Mouse (Mus musculus): Measurements from ENCODE around the gene Akr1c14.
"Not testable (repeated sequence)": the region's sequence is repeated elsewhere in the genome, so short reads cannot be mapped to it uniquely, and the experiment has no call there.

Gene Akr1c14

DNA sequence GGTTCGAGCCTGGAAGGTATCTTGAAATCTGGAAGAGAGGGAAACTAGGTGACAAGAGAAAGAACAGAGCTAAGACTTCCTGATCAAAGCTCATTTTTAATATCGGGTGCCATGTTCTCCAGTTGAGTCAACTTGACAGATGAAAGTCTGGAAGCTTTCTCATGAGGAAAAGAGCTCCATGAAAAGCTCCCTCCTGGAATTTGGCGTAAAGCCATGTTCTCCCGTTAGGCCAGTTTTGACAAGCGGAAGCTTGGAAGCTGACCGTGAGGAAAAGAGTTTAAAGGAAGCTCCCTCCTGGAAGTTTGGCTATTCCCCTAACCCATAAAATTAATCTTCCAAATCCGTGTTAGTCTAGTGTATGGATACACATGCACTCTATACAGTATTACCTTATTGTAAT is 74.3 kb downstream of the Akr1c14 start:
- DNase-seq (ENCODE audit: low read depth, low spot score): no peak

DNA sequence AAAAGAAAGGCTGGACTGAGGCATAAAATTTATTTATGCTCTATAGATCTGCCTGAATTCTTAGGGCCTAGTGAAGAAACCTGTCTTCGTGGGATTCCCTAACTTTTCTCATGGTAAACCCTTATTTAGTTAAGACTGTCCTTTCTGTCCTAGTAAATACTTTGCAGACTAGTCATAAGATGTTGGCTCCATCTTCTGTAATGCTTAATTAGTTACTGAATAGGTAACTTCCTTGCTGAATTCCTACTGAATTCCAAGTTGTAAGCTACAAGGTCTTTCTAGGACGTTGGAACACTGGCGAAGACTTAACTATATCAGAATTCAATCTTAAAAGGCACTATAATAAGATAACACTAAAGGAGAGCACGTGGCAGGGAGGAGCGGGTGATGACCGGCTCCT is 75.7 kb downstream of the Akr1c14 start:
- not testable (repeated sequence) for DNase-seq (ENCODE audit: low read depth, low spot score)

DNA sequence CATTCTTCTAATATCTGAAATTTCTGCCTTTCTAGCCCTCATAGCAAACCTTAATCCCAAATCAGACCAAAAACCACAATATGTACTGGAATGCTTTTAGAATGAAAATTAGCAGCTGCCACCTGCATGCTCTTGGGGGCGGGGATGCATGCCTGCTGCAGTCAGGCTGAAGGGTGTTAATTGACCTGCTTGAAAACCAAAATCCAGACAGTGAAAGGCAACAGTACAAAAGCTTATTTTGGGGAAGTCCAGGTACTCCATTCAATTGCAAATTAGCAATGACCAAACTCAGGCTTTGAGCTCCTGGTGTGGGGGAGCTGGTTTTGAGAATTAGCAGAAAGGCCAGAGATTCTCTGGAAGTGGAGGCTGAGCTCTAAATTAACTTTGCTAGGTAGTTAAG is 77.0 kb downstream of the Akr1c14 start:
- not testable (repeated sequence) for DNase-seq (ENCODE audit: low read depth, low spot score)

DNA sequence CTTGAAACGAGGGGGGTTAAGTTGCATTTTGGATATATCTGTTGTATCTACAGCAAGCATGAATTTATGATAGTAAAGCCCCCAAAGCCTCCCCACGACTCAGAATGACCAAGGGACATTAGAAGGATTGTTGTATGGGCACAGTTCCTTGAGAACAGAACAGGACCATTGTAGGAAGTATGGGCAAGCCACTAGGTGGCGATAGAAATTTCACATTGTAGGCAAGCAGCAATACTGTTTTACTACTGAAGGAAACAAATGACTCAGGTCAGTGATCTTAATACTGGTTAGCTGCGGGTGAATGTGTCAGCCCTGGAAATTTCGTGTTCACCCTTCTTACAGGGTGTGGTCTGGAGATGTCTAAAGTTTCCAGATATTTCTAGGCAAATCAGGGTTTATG is 80.3 kb downstream of the Akr1c14 start:
- no peak for DNase-seq (ENCODE audit: low read depth, low spot score)

DNA sequence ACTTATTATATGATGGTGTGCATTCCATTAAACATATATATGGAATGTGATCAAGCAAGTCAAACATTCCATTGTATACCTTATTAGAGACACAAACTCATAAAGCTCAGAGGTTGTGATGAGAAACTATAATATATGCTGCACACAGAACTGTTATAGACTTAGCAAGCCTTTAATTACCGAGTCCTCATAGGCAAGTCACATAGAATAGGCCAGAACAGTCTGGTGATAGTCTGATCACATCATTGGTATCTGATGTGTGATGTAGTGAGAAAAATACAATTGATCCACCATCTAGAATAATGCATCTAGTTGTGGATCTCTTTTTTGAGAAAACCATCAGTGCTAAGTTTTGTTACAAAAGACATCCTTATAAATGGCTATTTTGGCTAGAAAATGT is 82.5 kb downstream of the Akr1c14 start:
- DNase-seq (ENCODE audit: low read depth, low spot score): no peak

DNA sequence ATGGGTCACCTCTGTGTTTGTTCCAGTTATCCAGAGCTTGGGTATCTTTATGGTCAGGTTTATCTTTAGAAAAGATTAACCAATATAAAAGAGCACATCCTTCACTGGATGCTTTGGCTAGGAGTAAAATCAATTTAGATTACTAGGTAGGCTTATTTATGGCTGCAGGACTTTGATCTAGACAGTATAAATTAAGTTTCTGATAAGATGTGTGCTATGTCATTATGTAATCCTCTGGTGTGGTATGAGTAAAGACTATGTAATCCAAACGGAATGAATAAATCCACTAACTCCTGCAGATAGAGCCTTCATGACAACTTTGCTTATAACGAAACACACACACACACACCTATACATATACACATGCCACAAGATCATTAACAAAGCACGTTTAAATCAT is 82.9 kb downstream of the Akr1c14 start:
- no peak for DNase-seq (ENCODE audit: low read depth, low spot score)

DNA sequence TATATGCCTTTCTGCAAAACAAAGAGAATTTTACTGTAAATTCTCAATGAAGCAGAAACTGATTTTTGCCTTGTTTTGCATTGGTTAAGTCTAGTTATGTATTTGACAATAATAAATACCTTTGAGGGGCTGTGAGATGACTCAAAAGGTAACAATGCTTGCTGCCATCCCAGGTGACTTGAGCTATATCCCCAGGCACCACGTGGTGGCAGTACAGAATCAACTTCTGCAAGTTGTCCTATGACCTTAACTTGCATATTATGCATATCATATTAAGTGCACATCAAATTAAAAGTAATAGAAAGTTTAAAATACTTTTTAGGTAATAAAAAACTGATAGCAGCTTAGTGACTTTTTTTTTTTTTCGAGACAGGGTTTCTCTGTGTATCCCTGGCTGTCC is 84.3 kb downstream of the Akr1c14 start:
- DNase-seq (ENCODE audit: low read depth, low spot score): no peak

Measured in skeletal muscle tissue, adult 2 months (tissue).